In genomic region chr8:70353194-70353817, GRCm38 (mm10) we compare ENCODE assay signal across 8 mouse cellular contexts. TPM values are rescaled to one million over a fixed set of nuclear protein-coding genes. Genes with fewer than 3 reads are reported as not detected.
DNase-seq lines count a peak whose midpoint lies in the region; ATAC-seq lines count a peak whose summit lies in the region.

Upf1 (minus strand) TSS chr8:70353278.

- peaks cover 11% of the 10 kb centered on the region; the same call in 1 of the 2 replicates for H3K36me3 ChIP-seq in hindbrain, embryonic 14.5 days (replicated peaks; ENCODE audit: control insufficient read depth, insufficient read depth)

- peak; percentile 98 for DNase-seq in R1 (ENCODE audit: low read depth, low spot score)
- DNase-seq in cerebellum, postnatal 25 days: peak; percentile 100
- DNase-seq in frontal cortex, postnatal 25 days (ENCODE audit: low spot score in 2 of 2): peak; percentile 94 to 99
- peak; percentile 100 for DNase-seq in hindbrain, embryonic 14.5 days (ENCODE audit: low spot score)
- DNase-seq in layer of hippocampus, postnatal 36 days: peak; percentile 99
- DNase-seq in lung, postnatal 36 days: peak; percentile 98
- DNase-seq in retina, postnatal 1 day: peak; percentile 99
- DNase-seq in urinary bladder, adult 18-20 months (ENCODE audit: low spot score in 2 of 2): peak; percentile 98

- H3K4me1 ChIP-seq in hindbrain, embryonic 14.5 days (replicated peaks; ENCODE audit: control insufficient read depth, insufficient read depth, low read length): peaks cover 30% of the 10 kb centered on the region

- peak; percentile 87 for ATAC-seq in hindbrain, embryonic 14.5 days (ENCODE audit: low FRiP score)

- peak within 1 kb of the TSS; percentile 99 for H3K4me2 ChIP-seq in hindbrain, embryonic 14.5 days (replicated peaks)

- H3K27me3 ChIP-seq in hindbrain, embryonic 14.5 days (ENCODE audit: control insufficient read depth, insufficient read depth, low read length): no peaks in the 10 kb centered on the region

- WGBS in hindbrain, embryonic 14.5 days: under 1% methylated on average over 55 of the region's 69 CpGs

- peak within 1 kb of the TSS; percentile 89 for H3K27ac ChIP-seq in hindbrain, embryonic 14.5 days

- H3K9me3 ChIP-seq in hindbrain, embryonic 14.5 days (ENCODE audit: control insufficient read depth, low read length): no peaks in the 10 kb centered on the region

- H3K9ac ChIP-seq in hindbrain, embryonic 14.5 days: peak within 1 kb of the TSS; percentile 98

- H3K4me3 ChIP-seq in hindbrain, embryonic 14.5 days (replicated peaks; ENCODE audit: low read length): peak within 1 kb of the TSS; percentile 97

RNA-seq across cellular contexts. Expression of gene Upf1, which starts in this region (rescaled TPM):
- polyA plus RNA-seq in hindbrain, embryonic 14.5 days (2014; fragmentation: Nextera tagmentation; extraction: Ambion mirVana): 17.3 and 17.9 TPM in 2 replicates
- 10 to 100 TPM; 70.4 to 72.6 TPM for total RNA-seq in layer of hippocampus, postnatal 36 days (2021)

Comparison
In these comparisons a context has a peak if more than half of its experiments do, and no peak if none do; other contexts are left out.
1. Peak in every context shown above with its lines: DNase-seq, ATAC-seq, H3K4me3 ChIP-seq and H3K27ac ChIP-seq.